Mouse (Mus musculus) CH12.LX (cell line): ENCODE data around the gene B3galt4. TPM values are rescaled to one million over a fixed set of nuclear protein-coding genes. Genes with fewer than 3 reads are reported as not detected.

ENCODE experiments used
- DNase-seq: peaks from one replicate; pipeline ENCODE4 v3.0.0-alpha.2; 2013; ENCODE audit errors: extremely low read depth
- H3K27ac ChIP-seq: 2 replicates; pipeline ENCODE4 v1.5.1; 2012; ENCODE audit warnings: low read depth, mild to moderate bottlenecking, control low read depth, moderate library complexity; ENCODE audit not compliant: insufficient read depth
- H3K27me3 ChIP-seq: replicated peaks from 2 replicates; pipeline ENCODE3; 2012; ENCODE audit warnings: inconsistent platforms
- H3K36me3 ChIP-seq, 2 experiments: replicated peaks in 1 of 2; 2 replicates each; pipeline versions ENCODE3 to v1.6.1; 2012; ENCODE audit warnings: inconsistent platforms in 1 of 2, low read length in 1 of 2, mild to moderate bottlenecking in 1 of 2, mixed read lengths in 1 of 2, moderate library complexity in 1 of 2; ENCODE audit not compliant: control insufficient read depth in 1 of 2, insufficient read depth in 1 of 2
- H3K4me1 ChIP-seq, 2 experiments: 2 replicates each; pipeline ENCODE4 v1.6.1; 2012; ENCODE audit warnings: inconsistent platforms in 1 of 2, moderate library complexity in 1 of 2; ENCODE audit not compliant: insufficient read depth in 2 of 2, control insufficient read depth in 1 of 2
- H3K4me2 ChIP-seq: 2 replicates; pipeline ENCODE4 v1.6.1; 2012; ENCODE audit warnings: low read depth, mild to moderate bottlenecking, control low read depth; ENCODE audit not compliant: poor library complexity, insufficient read depth, severe bottlenecking
- H3K4me3 ChIP-seq, 3 experiments: fragments of 150-350 bp in 1 of 3; sonication (generic) in 1 of 3; replicated peaks in 1 of 3; 2 replicates each; pipeline versions ENCODE3 to v1.5.1; 2011 to 2012; ENCODE audit warnings: low read depth in 2 of 3, low read length in 2 of 3, mild to moderate bottlenecking in 2 of 3, moderate library complexity in 2 of 3, control low read depth in 1 of 3, improper control_type of control experiment in 1 of 3, inconsistent platforms in 1 of 3, mixed read lengths in 1 of 3; ENCODE audit not compliant: poor library complexity in 1 of 3
- H3K79me2 ChIP-seq: replicated peaks from 2 replicates; pipeline ENCODE4 v1.6.1; 2012; ENCODE audit warnings: mild to moderate bottlenecking, moderate library complexity; ENCODE audit not compliant: control insufficient read depth, poor library complexity, insufficient read depth, severe bottlenecking; ENCODE audit errors: extremely low read depth
- H3K9ac ChIP-seq: 2 replicates; pipeline ENCODE4 v1.6.1; 2012; ENCODE audit warnings: low read depth, mild to moderate bottlenecking, control low read depth, moderate library complexity; ENCODE audit not compliant: insufficient read depth
- H3K9me3 ChIP-seq: replicated peaks from 2 replicates; pipeline ENCODE3; 2012; ENCODE audit warnings: low read length, inconsistent platforms, mixed read lengths
- BHLHE40 ChIP-seq: IDR thresholded peaks from 2 replicates; pipeline ENCODE4 v1.6.1; 2011; ENCODE audit warnings: mild to moderate bottlenecking, low read depth, low read length, improper control_type of control experiment
- CHD1 ChIP-seq: IDR thresholded peaks from 2 replicates; pipeline ENCODE4 v1.6.1; 2012; ENCODE audit warnings: low read depth, low read length, improper control_type of control experiment, inconsistent platforms
- CHD2 ChIP-seq: IDR thresholded peaks from 2 replicates; pipeline ENCODE4 v1.6.1; 2011; ENCODE audit warnings: low read length, improper control_type of control experiment
- E2F4 ChIP-seq: IDR thresholded peaks from 2 replicates; pipeline ENCODE4 v1.6.1; 2011; ENCODE audit warnings: low read depth, low read length, improper control_type of control experiment; ENCODE audit not compliant: insufficient replicate concordance
- ELF1 ChIP-seq: IDR thresholded peaks from 2 replicates; pipeline ENCODE4 v1.6.1; 2014; ENCODE audit warnings: low read depth, mild to moderate bottlenecking, inconsistent platforms, low read length, improper control_type of control experiment
- EP300 ChIP-seq: IDR thresholded peaks from 2 replicates; pipeline ENCODE4 v1.6.1; 2011; ENCODE audit warnings: low read length, improper control_type of control experiment
- ETS1 ChIP-seq: conservative IDR thresholded peaks from 2 replicates; pipeline ENCODE4 v1.6.1; 2012; ENCODE audit warnings: low read depth, mild to moderate bottlenecking, inconsistent platforms, low read length, improper control_type of control experiment, moderate library complexity
- GABPA ChIP-seq: IDR thresholded peaks from 2 replicates; pipeline ENCODE4 v1.6.1; 2012; ENCODE audit warnings: low read depth, low read length, improper control_type of control experiment, inconsistent platforms; ENCODE audit not compliant: insufficient replicate concordance
- IRF4 ChIP-seq: IDR thresholded peaks from 2 replicates; pipeline ENCODE4 v1.6.1; 2014; ENCODE audit warnings: low read depth, mild to moderate bottlenecking, inconsistent platforms, low read length, improper control_type of control experiment
- JUN ChIP-seq: IDR thresholded peaks from 2 replicates; pipeline ENCODE4 v1.6.1; 2011; ENCODE audit warnings: low read depth, mild to moderate bottlenecking, low read length, improper control_type of control experiment, moderate library complexity; ENCODE audit not compliant: insufficient read depth
- JUND ChIP-seq: conservative IDR thresholded peaks from 2 replicates; pipeline ENCODE4 v1.6.1; 2011; ENCODE audit warnings: low read depth, low read length, improper control_type of control experiment
- KAT2A ChIP-seq: IDR thresholded peaks from 2 replicates; pipeline ENCODE4 v1.6.1; 2012; ENCODE audit warnings: low read length, improper control_type of control experiment, inconsistent platforms; ENCODE audit not compliant: insufficient replicate concordance
- MAFK ChIP-seq: IDR thresholded peaks from 2 replicates; pipeline ENCODE4 v1.6.1; 2011; ENCODE audit warnings: low read length, improper control_type of control experiment; ENCODE audit not compliant: insufficient replicate concordance
- MAX ChIP-seq: IDR thresholded peaks from 2 replicates; pipeline ENCODE4 v1.6.1; 2011; ENCODE audit warnings: low read length, improper control_type of control experiment
- MAZ ChIP-seq: IDR thresholded peaks from 2 replicates; pipeline ENCODE4 v1.6.1; 2012; ENCODE audit warnings: low read depth, mild to moderate bottlenecking, inconsistent platforms, low read length, improper control_type of control experiment, moderate library complexity
- MEF2A ChIP-seq: IDR thresholded peaks from 2 replicates; pipeline ENCODE4 v1.6.1; 2014; ENCODE audit warnings: low read depth, mild to moderate bottlenecking, inconsistent platforms, low read length, improper control_type of control experiment, borderline replicate concordance
- MXI1 ChIP-seq: IDR thresholded peaks from 2 replicates; pipeline ENCODE4 v1.6.1; 2011; ENCODE audit warnings: mild to moderate bottlenecking, low read depth, low read length, improper control_type of control experiment
- MYC ChIP-seq: IDR thresholded peaks from 2 replicates; pipeline ENCODE4 v1.6.1; 2011; ENCODE audit warnings: low read depth, mild to moderate bottlenecking, improper control_type of control experiment, low read length
- NELFE ChIP-seq: IDR thresholded peaks from 2 replicates; pipeline ENCODE4 v1.6.1; 2011; ENCODE audit warnings: low read depth, low read length, improper control_type of control experiment
- POLR2A ChIP-seq: IDR thresholded peaks from 2 replicates; pipeline ENCODE4 v1.6.1; 2011; ENCODE audit warnings: low read depth, mild to moderate bottlenecking, improper control_type of control experiment, low read length
- POLR2AphosphoS2 ChIP-seq: IDR thresholded peaks from 2 replicates; pipeline ENCODE4 v1.6.1; 2011; ENCODE audit warnings: low read depth, low read length, improper control_type of control experiment
- RAD21 ChIP-seq: IDR thresholded peaks from 2 replicates; pipeline ENCODE4 v1.6.1; 2011; ENCODE audit warnings: low read depth, mild to moderate bottlenecking, low read length, improper control_type of control experiment, moderate library complexity
- RCOR1 ChIP-seq: conservative IDR thresholded peaks from 2 replicates; pipeline ENCODE4 v1.6.1; 2012; ENCODE audit warnings: low read depth, mild to moderate bottlenecking, inconsistent platforms, low read length, improper control_type of control experiment
- SIN3A ChIP-seq: IDR thresholded peaks from 2 replicates; pipeline ENCODE4 v1.6.1; 2012; ENCODE audit warnings: low read length, improper control_type of control experiment, inconsistent platforms
- TBP ChIP-seq: conservative IDR thresholded peaks from 2 replicates; pipeline ENCODE4 v1.6.1; 2011; ENCODE audit warnings: low read depth, low read length, improper control_type of control experiment
- TCF12 ChIP-seq: IDR thresholded peaks from 2 replicates; pipeline ENCODE4 v1.6.1; 2014; ENCODE audit warnings: low read depth, mild to moderate bottlenecking, inconsistent platforms, low read length, improper control_type of control experiment
- UBTF ChIP-seq: IDR thresholded peaks from 2 replicates; pipeline ENCODE4 v1.6.1; 2012; ENCODE audit warnings: low read depth, mild to moderate bottlenecking, inconsistent platforms, low read length, improper control_type of control experiment, moderate library complexity
- USF1 ChIP-seq: IDR thresholded peaks from 2 replicates; pipeline ENCODE4 v1.6.1; 2014; ENCODE audit warnings: low read depth, mild to moderate bottlenecking, inconsistent platforms, low read length, improper control_type of control experiment
- USF2 ChIP-seq: conservative IDR thresholded peaks from 2 replicates; pipeline ENCODE4 v1.6.1; 2011; ENCODE audit warnings: low read depth, low read length, improper control_type of control experiment
- ZC3H11A ChIP-seq: IDR thresholded peaks from 2 replicates; pipeline ENCODE4 v1.6.1; 2012; ENCODE audit warnings: low read depth, mild to moderate bottlenecking, inconsistent platforms, low read length, improper control_type of control experiment
- ZNF384 ChIP-seq: IDR thresholded peaks from 2 replicates; pipeline ENCODE4 v1.6.1; 2012; ENCODE audit warnings: low read depth, low read length, improper control_type of control experiment, inconsistent platforms
- dilution Hi-C: fragments of 300-500 bp; cut with MboI; formaldehyde crosslinking; loops from 2 replicates; pipeline ENCODE4 v1.14.3; 2020; ENCODE audit warnings: low sequenced_read_pairs; ENCODE audit not compliant: extremely low pct_unique_long_range_greater_than_20kb, extremely low pct_ligation_motif_present
- in situ Hi-C: fragments of 300-500 bp; cut with MboI; formaldehyde crosslinking; loops from 3 replicates; pipeline ENCODE4 v1.14.3; 2019; ENCODE audit warnings: low sequenced_read_pairs, low pct_ligation_motif_present, low pct_unique_long_range_greater_than_20kb, mixed read lengths
- polyA plus RNA-seq: library from polyadenylated mRNA; unstranded; fragments of >175 nt; gene quantifications from 2 replicates; pipeline ENCODE4 v1.2.1, GENCODE M21; 2012; ENCODE audit warnings: low read depth; ENCODE audit not compliant: insufficient read length
- total RNA-seq, 2 experiments: library from RNA; depleted of rRNA; stranded (reverse); fragments of 300-350 nt in 1 of 2; fragments of >200 nt in 1 of 2; gene quantifications; 2 replicates each; pipeline ENCODE4 v1.2.3; 2012 to 2014

Gene B3galt4
- total and polyA plus RNA-seq, 3 experiments, result 3.7 to 6.2 (median 5.2) TPM

DNA sequence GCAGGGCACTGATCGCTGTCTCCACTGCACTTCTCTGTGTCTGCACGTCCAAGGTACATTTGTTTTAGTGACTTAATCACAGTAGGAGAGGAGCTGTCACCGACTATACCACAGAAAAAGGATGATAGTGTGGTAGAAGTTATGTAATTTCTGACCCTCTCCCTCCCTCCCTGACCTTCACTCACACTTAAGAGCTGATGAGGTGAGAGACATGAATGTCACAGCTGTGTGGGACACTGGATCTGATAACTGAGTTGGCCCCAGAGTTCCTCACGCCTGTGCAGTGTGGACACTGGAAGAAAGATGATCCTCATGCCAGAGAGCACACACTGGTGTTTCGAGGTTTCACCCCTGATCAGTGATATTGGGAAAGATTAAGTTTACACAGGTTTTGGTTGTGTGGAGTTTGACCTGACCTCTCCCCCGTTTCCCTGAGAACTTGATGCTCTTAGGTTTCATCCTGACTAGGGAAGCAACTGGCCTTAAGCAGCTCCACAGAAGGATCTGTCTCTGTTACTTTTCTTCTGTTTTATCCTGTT, 28.3 kb upstream of the B3galt4 start:
- DNase-seq, result no peak
- H3K4me2 ChIP-seq, result no peak overlapping the region
- H3K36me3 ChIP-seq, result peaks cover 0 to 7% of the 10 kb centered on the region in 2 experiments
- no peaks in the 10 kb centered on the region for H3K79me2 ChIP-seq
- dilution Hi-C loops, result no loop called here
- H3K27ac ChIP-seq, result no peak overlapping the region
- no peak overlapping the region for H3K9ac ChIP-seq
- TF ChIP-seq ZC3H11A (no peak), JUN (no peak)
- no peak overlapping the region for H3K4me3 ChIP-seq
- peaks cover 6 to 18% of the 10 kb centered on the region in 2 experiments; a peak in 3 of 4 replicates for H3K4me1 ChIP-seq
- in situ Hi-C loops, result loop anchor here (25.0 kb wide), 1 partner anchor 1483 kb away; the partner anchor contains the start of gene H2-Q10
- H3K27me3 ChIP-seq, result no peaks in the 10 kb centered on the region
- H3K9me3 ChIP-seq, result no peaks in the 10 kb centered on the region

DNA sequence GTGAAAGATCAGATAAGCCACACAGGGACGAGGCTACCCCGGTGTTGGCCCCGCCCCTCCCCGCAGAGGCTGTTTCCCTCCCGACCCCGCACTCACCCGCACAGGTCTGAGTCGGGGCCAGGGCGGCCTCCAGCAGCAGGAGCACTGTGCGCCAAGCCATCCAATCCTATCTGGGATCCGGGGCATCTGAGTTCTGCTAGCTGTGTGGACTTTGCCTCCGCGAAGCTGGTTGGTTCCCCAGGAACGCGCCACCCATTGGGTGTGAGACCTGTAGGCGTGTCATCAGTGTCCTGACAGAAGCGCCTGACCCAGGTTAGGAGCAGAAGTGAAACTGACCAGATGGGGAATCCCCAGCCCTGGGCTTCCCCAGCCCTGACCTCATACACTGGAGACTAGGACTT, 27.3 kb upstream of the B3galt4 start:
- Histone ChIP-seq H3K27me3 (no peaks in the 10 kb centered on the region), H3K9ac (peak overlapping the region; percentile 31), H3K4me1 (peaks cover 6 to 18% of the 10 kb centered on the region in 2 experiments; a peak in 3 of 4 replicates), H3K4me3 (peak overlapping the region; percentile 52 to 70 (median 69)), H3K27ac (peak overlapping the region; percentile 16; the same call in 1 of the 2 replicates), H3K9me3 (no peaks in the 10 kb centered on the region), H3K4me2 (no peak overlapping the region), H3K79me2 (no peaks in the 10 kb centered on the region), H3K36me3 (peaks cover 0 to 12% of the 10 kb centered on the region in 2 experiments)
- in situ Hi-C loops, result loop anchor here (25.0 kb wide), 1 partner anchor 1484 kb away; the partner anchor contains the start of gene H2-Q10
- dilution Hi-C loops, result no loop called here
- peak; percentile 99 for DNase-seq
- peak; percentile 98 for TF ChIP-seq IRF4
- TF ChIP-seq POLR2AphosphoS2, result peak; percentile 62; the same call in 1 of the 2 replicates
- TF ChIP-seq ETS1, result peak; percentile 95
- peak; percentile 66; the same call in 1 of the 2 replicates for TF ChIP-seq NELFE
- TF ChIP-seq MAZ, result no peak
- TF ChIP-seq ZC3H11A, result no peak
- peak; percentile 80 for TF ChIP-seq TCF12
- TF ChIP-seq E2F4, result no peak
- peak; percentile 37; the same call in 1 of the 2 replicates for TF ChIP-seq RCOR1
- no peak; the same call in 1 of the 2 replicates for TF ChIP-seq MXI1
- TF ChIP-seq ELF1, result no peak; the same call in 1 of the 2 replicates
- TF ChIP-seq MYC, result 0 out of 2 replicates have a peak, but pooled peaks have one; percentile 60
- TF ChIP-seq CHD2, result peak; percentile 77; the same call in 1 of the 2 replicates
- TF ChIP-seq MAX, result peak; percentile 69
- TF ChIP-seq BHLHE40, result peak; percentile 63
- TF ChIP-seq TBP, result peak; percentile 78
- no peak for TF ChIP-seq ZNF384
- TF ChIP-seq JUND, result peak; percentile 45; the same call in 1 of the 2 replicates
- TF ChIP-seq UBTF, result no peak
- no peak for TF ChIP-seq CHD1
- TF ChIP-seq POLR2A, result peak; percentile 76
- TF ChIP-seq USF2, result no peak
- no peak for TF ChIP-seq MAFK
- TF ChIP-seq RAD21, result no peak
- TF ChIP-seq EP300, result peak; percentile 93
- peak; percentile 71 for TF ChIP-seq JUN
- TF ChIP-seq KAT2A, result no peak
- TF ChIP-seq USF1, result no peak
- TF ChIP-seq GABPA, result no peak
- TF ChIP-seq MEF2A, result 0 out of 2 replicates have a peak, but pooled peaks have one; percentile 51
- TF ChIP-seq SIN3A, result peak; percentile 72; the same call in 1 of the 2 replicates
